27 mouse cellular contexts compared by ENCODE assay signal in genomic region chr16:54406638-54407037, GRCm38 (mm10).
"Had no signal": no experiment of that assay in that cellular context is flagged by ENCODE, and none has a peak within 500 bp of the region (broad histone marks: within the 10 kb centered on the region; RNA-seq: fewer than 3 reads in every experiment).

No protein-coding gene starts in this region.

- H3K27me3 ChIP-seq: heart, embryonic 13.5 days; heart, embryonic 15.5 days; hindbrain, embryonic 13.5 days; hindbrain, embryonic 15.5 days; kidney, embryonic 15.5 days; limb, embryonic 12.5 days; liver, embryonic 13.5 days; liver, embryonic 15.5 days had no signal

- H3K36me3 ChIP-seq: heart, embryonic 13.5 days; heart, embryonic 15.5 days; hindbrain, embryonic 13.5 days; hindbrain, embryonic 15.5 days; kidney, embryonic 15.5 days; limb, embryonic 10.5 days; limb, embryonic 12.5 days; liver, embryonic 13.5 days; liver, embryonic 15.5 days had no signal

- DNase-seq: gastrocnemius, postnatal 14 days; gastrocnemius, postnatal 36 days; heart, adult 11 months; heart, adult 2 months; heart, postnatal 14 days; heart, postnatal 36 days; kidney, adult 11 months; kidney, adult 2 months; kidney, adult 9 months; kidney, postnatal 14 days; kidney, postnatal 36 days; liver; liver, embryonic 13.5 days had no signal

- H3K4me3 ChIP-seq: heart, adult 2 months; heart, embryonic 13.5 days; heart, embryonic 15.5 days; hindbrain, embryonic 13.5 days; hindbrain, embryonic 15.5 days; kidney, embryonic 15.5 days; left cerebral cortex, adult 2 months; limb, embryonic 10.5 days; limb, embryonic 12.5 days; liver, embryonic 13.5 days; liver, embryonic 15.5 days had no signal

- H3K27ac ChIP-seq: heart, adult 2 months; heart, embryonic 13.5 days; heart, embryonic 15.5 days; hindbrain, embryonic 13.5 days; hindbrain, embryonic 15.5 days; hindbrain, postnatal 0 days; kidney, embryonic 15.5 days; kidney, postnatal 0 days; left cerebral cortex, adult 2 months; limb, embryonic 10.5 days; limb, embryonic 12.5 days; liver, embryonic 13.5 days; liver, embryonic 15.5 days had no signal

- H3K9me3 ChIP-seq: heart, embryonic 13.5 days; heart, embryonic 15.5 days; hindbrain, embryonic 13.5 days; hindbrain, embryonic 15.5 days; kidney, embryonic 15.5 days; limb, embryonic 10.5 days; limb, embryonic 12.5 days; liver, embryonic 13.5 days; liver, embryonic 15.5 days had no signal

- ATAC-seq: hindbrain, postnatal 0 days; intestine, embryonic 16.5 days had no signal

- H3K4me2 ChIP-seq: heart, embryonic 11.5 days; heart, embryonic 13.5 days; heart, embryonic 15.5 days; hindbrain, embryonic 13.5 days; hindbrain, embryonic 15.5 days; kidney, embryonic 15.5 days; limb, embryonic 12.5 days; liver, embryonic 11.5 days; liver, embryonic 13.5 days; liver, embryonic 15.5 days had no signal

- H3K4me1 ChIP-seq: heart, embryonic 13.5 days; heart, embryonic 15.5 days; hindbrain, embryonic 13.5 days; hindbrain, embryonic 15.5 days; kidney, embryonic 15.5 days; limb, embryonic 10.5 days; limb, embryonic 12.5 days; liver, embryonic 13.5 days; liver, embryonic 15.5 days had no signal

- H3K9ac ChIP-seq: heart, embryonic 13.5 days; heart, embryonic 15.5 days; hindbrain, embryonic 13.5 days; hindbrain, embryonic 15.5 days; kidney, embryonic 15.5 days; limb, embryonic 12.5 days; liver, embryonic 13.5 days; liver, embryonic 15.5 days had no signal
